Mouse (Mus musculus) ES-E14 (cell line): ENCODE results near the gene Tfb1m.

Experiments
- CHD2 ChIP-seq: IDR thresholded peaks from 2 replicates; pipeline ENCODE4 v1.6.1; 2014; ENCODE audit warnings: mild to moderate bottlenecking, low read depth, low read length, inconsistent platforms
- HCFC1 ChIP-seq: IDR thresholded peaks from 2 replicates; pipeline ENCODE4 v1.6.1; 2012; ENCODE audit warnings: low read length, inconsistent platforms, borderline replicate concordance; ENCODE audit not compliant: insufficient read depth
- ZC3H11A ChIP-seq: IDR thresholded peaks from 2 replicates; pipeline ENCODE4 v1.6.1; 2012; ENCODE audit warnings: low read depth, mild to moderate bottlenecking, inconsistent platforms, low read length, borderline replicate concordance
- ZNF384 ChIP-seq: IDR thresholded peaks from 2 replicates; pipeline ENCODE4 v1.6.1; 2012; ENCODE audit warnings: low read depth, low read length, inconsistent platforms

DNA sequence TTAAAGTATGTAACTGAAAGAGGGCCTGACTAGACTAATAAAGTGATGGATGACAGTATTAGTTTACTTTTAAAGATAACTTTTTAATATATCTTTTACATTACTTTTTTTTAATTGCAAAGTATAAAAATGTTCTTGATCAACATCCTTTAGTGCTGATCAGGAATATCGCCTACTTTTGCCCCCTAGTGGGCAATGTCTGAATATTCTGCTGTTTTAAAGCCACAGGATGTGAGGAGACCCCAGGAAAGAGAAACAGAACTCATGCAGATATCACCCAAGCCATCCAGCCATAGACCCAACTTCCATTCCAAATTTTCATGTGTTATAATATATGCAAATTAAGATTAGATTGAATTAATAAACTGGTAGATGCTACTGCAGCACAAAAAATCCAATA is 24.2 kb downstream of the Tfb1m start:
- no peak for TF ChIP-seq HCFC1
- TF ChIP-seq ZC3H11A = no peak
- TF ChIP-seq ZNF384 = no peak
- no peak for TF ChIP-seq CHD2
